In the genomic region with DNA sequence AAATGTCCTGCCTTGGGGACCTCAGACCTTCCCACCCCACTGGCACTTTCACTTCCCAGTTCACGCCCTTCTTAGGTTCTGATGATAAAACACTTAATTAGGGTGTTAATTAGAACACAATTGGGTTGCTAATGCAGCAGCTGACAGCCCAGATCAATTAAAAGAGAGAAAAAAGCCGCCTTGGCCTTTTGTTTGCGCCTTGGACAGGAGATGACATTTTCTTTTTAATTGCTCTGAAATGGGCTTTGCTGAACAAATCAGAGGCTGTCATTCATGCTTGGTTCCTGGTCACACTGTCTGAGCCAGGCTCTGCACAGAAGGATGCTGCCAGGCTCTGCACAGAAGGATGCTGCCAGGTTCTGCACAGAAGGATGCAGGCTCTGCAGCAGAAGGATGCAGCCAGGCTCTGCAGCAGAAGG, we compare ENCODE assay signal across 19 mouse cellular contexts. TPM values are rescaled to one million over a fixed set of nuclear protein-coding genes. Genes with fewer than 3 reads are reported as not detected.
DNase-seq lines count a peak whose midpoint lies in the region; ATAC-seq and TF ChIP-seq lines count a peak whose summit lies in the region.
"Had no signal": no experiment of that assay in that cellular context is flagged by ENCODE, and none has a peak within 500 bp of the region (broad histone marks: within the 10 kb centered on the region; RNA-seq: fewer than 3 reads in every experiment).

No protein-coding gene starts in this region.

- H3K9ac ChIP-seq in forebrain, postnatal 0 days = no peak overlapping the region
- H3K9ac ChIP-seq in neural tube, embryonic 14.5 days (replicated peaks; ENCODE audit: low read depth, low read length) = no peak overlapping the region; the same call in 1 of the 2 replicates
- H3K9ac ChIP-seq: lung, embryonic 15.5 days had no signal

- H3K4me2 ChIP-seq in forebrain, postnatal 0 days (ENCODE audit: low read depth) = no peak overlapping the region
- no peak overlapping the region for H3K4me2 ChIP-seq in neural tube, embryonic 14.5 days (ENCODE audit: low read depth, low read length)
- H3K4me2 ChIP-seq: lung, embryonic 15.5 days had no signal

- H3K9me3 ChIP-seq in forebrain, postnatal 0 days (ENCODE audit: low read length) = no peaks in the 10 kb centered on the region
- H3K9me3 ChIP-seq in neural tube, embryonic 14.5 days (ENCODE audit: control insufficient read depth, low read length) = no peaks in the 10 kb centered on the region
- H3K9me3 ChIP-seq: lung, embryonic 15.5 days; megakaryocyte, embryonic 14.5 days had no signal

- peak; percentile 37 to 53 for DNase-seq in layer of hippocampus, postnatal 10 days (ENCODE audit: low spot score in 2 of 2)
- DNase-seq in layer of hippocampus, adult 9-10 months (ENCODE audit: low spot score) = no peak
- peak; percentile 94 for DNase-seq in brain, embryonic 14.5 days (ENCODE audit: low read depth)
- DNase-seq in forebrain, postnatal 0 days = peak; percentile 80
- DNase-seq: adrenal gland, postnatal 25 days; cerebellum, adult 11-12 months; gastrocnemius, postnatal 36 days; right cerebral cortex, postnatal 14 days; thymus, postnatal 36 days had no signal

- no peaks in the 10 kb centered on the region for H3K36me3 ChIP-seq in forebrain, postnatal 0 days (ENCODE audit: insufficient read depth)
- H3K36me3 ChIP-seq in neural tube, embryonic 14.5 days (ENCODE audit: control insufficient read depth, insufficient read depth, low read length) = no peaks in the 10 kb centered on the region
- H3K36me3 ChIP-seq: lung, embryonic 15.5 days had no signal

- no peak overlapping the region for H3K27ac ChIP-seq in forebrain, postnatal 0 days (ENCODE audit: low read depth, low read length)
- peak overlapping the region; percentile 71; the same call in 1 of the 2 replicates for H3K27ac ChIP-seq in neural tube, embryonic 14.5 days (ENCODE audit: low read depth, low read length)
- H3K27ac ChIP-seq: lung, embryonic 15.5 days had no signal

- WGBS in forebrain, postnatal 0 days = 12% methylated on average over 3 of the region's 3 CpGs
- WGBS in neural tube, embryonic 14.5 days = 5% methylated on average over 3 of the region's 3 CpGs

- H3K4me3 ChIP-seq in forebrain, postnatal 0 days (ENCODE audit: low read depth, low read length) = no peak overlapping the region
- no peak overlapping the region for H3K4me3 ChIP-seq in neural tube, embryonic 14.5 days (ENCODE audit: low read depth, low read length)
- H3K4me3 ChIP-seq: lung, embryonic 15.5 days; megakaryocyte, embryonic 14.5 days had no signal

- H3K27me3 ChIP-seq in forebrain, postnatal 0 days (ENCODE audit: insufficient read depth, low read length) = no peaks in the 10 kb centered on the region
- H3K27me3 ChIP-seq in neural tube, embryonic 14.5 days (ENCODE audit: control insufficient read depth, insufficient read depth, low read length) = no peaks in the 10 kb centered on the region

- H3K4me1 ChIP-seq in forebrain, postnatal 0 days (ENCODE audit: insufficient read depth) = peaks cover 26% of the 10 kb centered on the region
- peaks cover 36% of the 10 kb centered on the region for H3K4me1 ChIP-seq in neural tube, embryonic 14.5 days (ENCODE audit: control insufficient read depth, insufficient read depth, low read length)
- H3K4me1 ChIP-seq: megakaryocyte, embryonic 14.5 days had no signal

- TF ChIP-seq CTCF in brain, embryonic 14.5 days (IDR thresholded peaks at IDR 0.05; ENCODE audit: borderline replicate concordance, extremely low read depth, insufficient read depth, insufficient read length) = no peak
- TF ChIP-seq CTCF in forebrain, postnatal 0 days (IDR thresholded peaks at IDR 0.05; ENCODE audit: low read depth) = no peak

- TF ChIP-seq POLR2A in brain, embryonic 14.5 days (IDR thresholded peaks at IDR 0.05; ENCODE audit: borderline replicate concordance, extremely low read depth, insufficient read depth, insufficient read length, poor library complexity, severe bottlenecking) = no peak

- ATAC-seq in forebrain, postnatal 0 days = peak; percentile 87
- ATAC-seq in neural tube, embryonic 14.5 days (ENCODE audit: low read depth) = no peak
- no peak for ATAC-seq in CD4-positive, CD25-positive, alpha-beta regulatory T cell, adult 4 months
- ATAC-seq in frontal cortex, adult (ENCODE audit: low TSS enrichment) = no peak
- ATAC-seq: inflammation-experienced regulatory T-cells, adult 6 months had no signal

RNA-seq across cellular contexts. Expression of a gene that starts 35.5 kb away (rescaled TPM):
- total RNA-seq in layer of hippocampus, postnatal 10 days (2021) = not detected
- polyA plus RNA-seq in brain, embryonic 14.5 days (2012; rRNA removed) = 0.24 and 0.63 TPM in 2 replicates
- total RNA-seq in forebrain, postnatal 0 days (2014; rRNA removed) = 0.24 and 0.77 TPM in 2 replicates
- polyA plus RNA-seq in forebrain, postnatal 0 days (2015; fragmentation: Nextera tagmentation; extraction: Ambion mirVana) = 0.28 and 0.42 TPM in 2 replicates
- polyA plus RNA-seq in neural tube, embryonic 14.5 days (2014; fragmentation: Nextera tagmentation; extraction: Ambion mirVana) = 0.35 and 0.49 TPM in 2 replicates
- polyA plus RNA-seq in CD4-positive, CD25-positive, alpha-beta regulatory T cell, adult 4 months (2017; shearing (Covaris generic)) = not detected
- total RNA-seq: CH12.LX; gastrocnemius, postnatal 36 days; liver, adult 2 months; neutrophil, adult 5-6 weeks had no signal
- polyA plus RNA-seq: inflammation-experienced regulatory T-cells, adult 6 months; liver, adult 2 months had no signal

RNA-seq across cellular contexts. Expression of a gene that starts 47.9 kb away (rescaled TPM):
- 1 to 10 TPM; 1.7 to 2.1 TPM for total RNA-seq in layer of hippocampus, postnatal 10 days (2021)
- polyA plus RNA-seq in brain, embryonic 14.5 days (2012; rRNA removed) = 3.8 and 5.3 TPM in 2 replicates
- total RNA-seq in forebrain, postnatal 0 days (2014; rRNA removed) = 4.0 and 5.6 TPM in 2 replicates
- polyA plus RNA-seq in forebrain, postnatal 0 days (2015; fragmentation: Nextera tagmentation; extraction: Ambion mirVana) = 2.4 and 3.5 TPM in 2 replicates
- 2.7 and 3.0 TPM in 2 replicates for polyA plus RNA-seq in neural tube, embryonic 14.5 days (2014; fragmentation: Nextera tagmentation; extraction: Ambion mirVana)
- polyA plus RNA-seq in CD4-positive, CD25-positive, alpha-beta regulatory T cell, adult 4 months (2017; shearing (Covaris generic)) = not detected
- total RNA-seq: CH12.LX; neutrophil, adult 5-6 weeks had no signal
- polyA plus RNA-seq: inflammation-experienced regulatory T-cells, adult 6 months had no signal

RNA-seq across cellular contexts. Expression of a gene that starts 53.4 kb away (rescaled TPM):
- total RNA-seq in layer of hippocampus, postnatal 10 days (2021) = 1 to 10 TPM; 2.0 to 2.1 TPM
- 0.69 and 2.0 TPM in 2 replicates for polyA plus RNA-seq in brain, embryonic 14.5 days (2012; rRNA removed)
- 4.0 and 9.2 TPM in 2 replicates for total RNA-seq in forebrain, postnatal 0 days (2014; rRNA removed)
- 0.65 and 1.5 TPM in 2 replicates for polyA plus RNA-seq in forebrain, postnatal 0 days (2015; fragmentation: Nextera tagmentation; extraction: Ambion mirVana)
- 0.59 and 0.80 TPM in 2 replicates for polyA plus RNA-seq in neural tube, embryonic 14.5 days (2014; fragmentation: Nextera tagmentation; extraction: Ambion mirVana)
- polyA plus RNA-seq in CD4-positive, CD25-positive, alpha-beta regulatory T cell, adult 4 months (2017; shearing (Covaris generic)) = not detected
- total RNA-seq: adrenal gland, postnatal 25 days; CH12.LX; gastrocnemius, postnatal 36 days; liver, adult 2 months; neutrophil, adult 5-6 weeks had no signal
- polyA plus RNA-seq: heart, embryonic 14.5 days; inflammation-experienced regulatory T-cells, adult 6 months; liver, adult 2 months had no signal
